Comparison of ENCODE assay signal across 42 mouse cellular contexts in genomic region chr5:114898857-114899256, GRCm38 (mm10). TPM values are rescaled to one million over a fixed set of nuclear protein-coding genes. Genes with fewer than 3 reads are reported as not detected.
DNase-seq lines count a peak whose midpoint lies in the region; ATAC-seq and TF ChIP-seq lines count a peak whose summit lies in the region.
"Had no signal": no experiment of that assay in that cellular context is flagged by ENCODE, and none has a peak within 500 bp of the region (broad histone marks: within the 10 kb centered on the region; RNA-seq: fewer than 3 reads in every experiment).

No protein-coding gene starts in this region.

- intact Hi-C loops in gastrocnemius, adult 2 months (cut with DNase I), result no loop called here

- TF ChIP-seq CTCF in gastrocnemius, adult 2 months (IDR thresholded peaks at IDR 0.05), result no peak
- no peak for TF ChIP-seq CTCF in kidney, postnatal 0 days (IDR thresholded peaks at IDR 0.05; ENCODE audit: low read depth)

- DNase-seq in gastrocnemius, adult 2 months, result no peak
- no peak for DNase-seq in gastrocnemius, postnatal 25 days
- DNase-seq in kidney, postnatal 0 days (ENCODE audit: low spot score), result no peak
- DNase-seq in kidney, adult 18-20 months, result no peak
- DNase-seq in testis, postnatal 14 days (ENCODE audit: low spot score), result peak; percentile 66
- no peak for DNase-seq in testis, postnatal 10 days (ENCODE audit: low spot score)
- no peak for DNase-seq in spleen, adult 18-20 months
- DNase-seq: adrenal gland, adult 8-10 months; cerebellum, adult 11-12 months; cerebellum, postnatal 10 days; heart, postnatal 36 days; kidney, adult 8-10 months; kidney, postnatal 14 days; layer of hippocampus, adult 9-11 months; lung, adult 18-20 months; right cerebral cortex, postnatal 4 days; thymus, postnatal 14 days had no signal

- 58% methylated on average over 7 of the region's 7 CpGs for WGBS in kidney, postnatal 0 days

- H3K4me3 ChIP-seq in gastrocnemius, adult 2 months, result peak overlapping the region; percentile 13; the same call in 1 of the 2 replicates
- H3K4me3 ChIP-seq in kidney, postnatal 0 days (replicated peaks; ENCODE audit: low read depth, low read length), result 0 out of 2 replicates have a peak overlapping the region, but pooled peaks have one; percentile 9
- H3K4me3 ChIP-seq: embryonic facial prominence, embryonic 13.5 days; forebrain, embryonic 10.5 days; forebrain, embryonic 15.5 days; hindbrain, embryonic 13.5 days; liver, embryonic 12.5 days; megakaryocyte, embryonic 14.5 days; midbrain, embryonic 12.5 days; neural tube, embryonic 13.5 days had no signal

- no peaks in the 10 kb centered on the region for H3K27me3 ChIP-seq in kidney, postnatal 0 days (ENCODE audit: insufficient read depth, low read length)
- H3K27me3 ChIP-seq: embryonic facial prominence, embryonic 13.5 days; forebrain, embryonic 15.5 days; heart, embryonic 15.5 days; hindbrain, embryonic 13.5 days; midbrain, embryonic 12.5 days; neural tube, embryonic 13.5 days had no signal

- peaks cover 5% of the 10 kb centered on the region; the same call in 1 of the 2 replicates for H3K4me1 ChIP-seq in kidney, postnatal 0 days (replicated peaks; ENCODE audit: insufficient read depth, low read length)
- H3K4me1 ChIP-seq: forebrain, embryonic 15.5 days; neural tube, embryonic 13.5 days had no signal

- H3K4me2 ChIP-seq in kidney, postnatal 0 days (ENCODE audit: low read length), result peak overlapping the region; percentile 47
- H3K4me2 ChIP-seq: embryonic facial prominence, embryonic 13.5 days; forebrain, embryonic 15.5 days; hindbrain, embryonic 13.5 days; liver, embryonic 12.5 days; midbrain, embryonic 12.5 days; neural tube, embryonic 13.5 days had no signal

- H3K36me3 ChIP-seq in kidney, postnatal 0 days (ENCODE audit: insufficient read depth, low read length), result 0 out of 2 replicates have a peak, but pooled peaks cover under 1% of the 10 kb centered on the region
- H3K36me3 ChIP-seq: embryonic facial prominence, embryonic 13.5 days; forebrain, embryonic 10.5 days; forebrain, embryonic 15.5 days; heart, embryonic 15.5 days; hindbrain, embryonic 13.5 days; liver, embryonic 12.5 days; midbrain, embryonic 12.5 days; neural tube, embryonic 13.5 days had no signal

- no peak for ATAC-seq in kidney, postnatal 0 days (replicated peaks; ENCODE audit: low FRiP score, low read depth)
- ATAC-seq: forebrain, embryonic 15.5 days; liver, embryonic 12.5 days had no signal

- H3K9me3 ChIP-seq in kidney, postnatal 0 days (replicated peaks; ENCODE audit: low read length), result no peaks in the 10 kb centered on the region
- H3K9me3 ChIP-seq: embryonic facial prominence, embryonic 13.5 days; forebrain, embryonic 10.5 days; forebrain, embryonic 15.5 days; heart, embryonic 15.5 days; hindbrain, embryonic 13.5 days; liver, embryonic 12.5 days; megakaryocyte, embryonic 14.5 days; midbrain, embryonic 12.5 days; neural tube, embryonic 13.5 days had no signal

- H3K27ac ChIP-seq in gastrocnemius, adult 2 months, result no peak overlapping the region
- no peak overlapping the region for H3K27ac ChIP-seq in kidney, postnatal 0 days
- H3K27ac ChIP-seq: embryonic facial prominence, embryonic 13.5 days; forebrain, embryonic 10.5 days; forebrain, embryonic 15.5 days; heart, embryonic 15.5 days; hindbrain, embryonic 13.5 days; liver, embryonic 12.5 days; midbrain, embryonic 12.5 days; neural tube, embryonic 13.5 days had no signal

- H3K9ac ChIP-seq in kidney, postnatal 0 days (ENCODE audit: low read depth, low read length), result no peak overlapping the region
- H3K9ac ChIP-seq: embryonic facial prominence, embryonic 13.5 days; forebrain, embryonic 15.5 days; heart, embryonic 15.5 days; hindbrain, embryonic 13.5 days; liver, embryonic 12.5 days; midbrain, embryonic 12.5 days; neural tube, embryonic 13.5 days had no signal

RNA-seq across cellular contexts. Expression of gene Oasl2, which starts 2.1 kb away (rescaled TPM):
- total RNA-seq in gastrocnemius, adult 2 months (2021), result 1 to 10 TPM; 1.1 to 2.0 TPM
- total RNA-seq in gastrocnemius, postnatal 25 days (2021), result 1 to 10 TPM; 1.0 to 1.5 TPM
- polyA plus RNA-seq in kidney, postnatal 0 days (2015; fragmentation: Nextera tagmentation; extraction: Ambion mirVana), result 19.9 and 24.1 TPM in 2 replicates
- total RNA-seq: CH12.LX had no signal

RNA-seq across cellular contexts. Expression of gene Oasl1, which starts 24.2 kb away (rescaled TPM):
- total RNA-seq in gastrocnemius, adult 2 months (2021), result under 1 TPM in 1 of 2 experiments, not detected in 1; 0.64 TPM
- under 1 TPM; 0.38 to 0.51 TPM for total RNA-seq in gastrocnemius, postnatal 25 days (2021)
- polyA plus RNA-seq in kidney, postnatal 0 days (2015; fragmentation: Nextera tagmentation; extraction: Ambion mirVana), result 3.1 and 3.2 TPM in 2 replicates
- total RNA-seq: CH12.LX; left cerebral cortex, postnatal 14 days had no signal
- polyA plus RNA-seq: forebrain, embryonic 10.5 days had no signal

RNA-seq across cellular contexts. Expression of gene Gm9936, which starts 40.4 kb away (rescaled TPM):
- not detected for total RNA-seq in gastrocnemius, adult 2 months (2021)
- total RNA-seq in gastrocnemius, postnatal 25 days (2021), result not detected
- not detected in 2 replicates for polyA plus RNA-seq in kidney, postnatal 0 days (2015; fragmentation: Nextera tagmentation; extraction: Ambion mirVana)
- total RNA-seq: adrenal gland, adult 8-10 months; common myeloid progenitor, adult 5-6 weeks; ES-E14; gastrocnemius, adult 18-20 months; gastrocnemius, postnatal 4 days; heart, adult 8-10 months; heart, postnatal 36 days had no signal
- polyA plus RNA-seq: C2C12; heart, embryonic 15.5 days; liver, embryonic 12.5 days; testis, adult 2 months had no signal

RNA-seq across cellular contexts. Expression of gene 2210016L21Rik, which starts 43.1 kb away (rescaled TPM):
- total RNA-seq in gastrocnemius, adult 2 months (2021), result 10 to 100 TPM; 24.7 to 26.6 TPM
- total RNA-seq in gastrocnemius, postnatal 25 days (2021), result 10 to 100 TPM; 25.3 to 26.9 TPM
- 75.3 and 79.6 TPM in 2 replicates for polyA plus RNA-seq in kidney, postnatal 0 days (2015; fragmentation: Nextera tagmentation; extraction: Ambion mirVana)

RNA-seq across cellular contexts. Expression of gene 4930519G04Rik, which starts 45.4 kb away (rescaled TPM):
- total RNA-seq in gastrocnemius, adult 2 months (2021), result not detected
- not detected for total RNA-seq in gastrocnemius, postnatal 25 days (2021)
- polyA plus RNA-seq in kidney, postnatal 0 days (2015; fragmentation: Nextera tagmentation; extraction: Ambion mirVana), result not detected in 2 replicates
- total RNA-seq: adrenal gland, adult 8-10 months; CH12.LX; common myeloid progenitor, adult 5-6 weeks; ES-E14; gastrocnemius, adult 18-20 months; gastrocnemius, postnatal 4 days; heart, adult 8-10 months; heart, postnatal 36 days; left cerebral cortex, adult 18-20 months; left cerebral cortex, postnatal 14 days; midbrain, postnatal 0 days had no signal
- polyA plus RNA-seq: C2C12; forebrain, embryonic 10.5 days; forebrain, embryonic 15.5 days; frontal cortex, adult 2 months; heart, embryonic 15.5 days; hindbrain, embryonic 13.5 days; limb, embryonic 11.5 days; liver, embryonic 12.5 days; midbrain, embryonic 12.5 days; midbrain, postnatal 0 days; myocyte; neural tube, embryonic 13.5 days; stomach, embryonic 14.5 days; urinary bladder, adult 2 months had no signal
